Mouse (Mus musculus) CD4-positive, CD25-positive, alpha-beta regulatory T cell, adult 4 months (primary cell): Measurements from ENCODE around the gene Atxn1l. TPM values are rescaled to one million over a fixed set of nuclear protein-coding genes. Genes with fewer than 3 reads are reported as not detected.
"Not testable (repeated sequence)": the region's sequence is repeated elsewhere in the genome, so short reads cannot be mapped to it uniquely, and the experiment has no call there.

ENCODE experiments used
- ATAC-seq: one replicate; pipeline ENCODE4 v1.8.0; 2017
- polyA plus RNA-seq, 2 experiments: library from polyadenylated mRNA; unstranded; fragments of 100-300 nt; shearing (Covaris generic); gene quantifications; one replicate each; pipeline ENCODE4 v1.2.1; 2017

Atxn1l gene
- 1 to 10 TPM; 2.3 to 3.8 TPM for polyA plus RNA-seq

DNA sequence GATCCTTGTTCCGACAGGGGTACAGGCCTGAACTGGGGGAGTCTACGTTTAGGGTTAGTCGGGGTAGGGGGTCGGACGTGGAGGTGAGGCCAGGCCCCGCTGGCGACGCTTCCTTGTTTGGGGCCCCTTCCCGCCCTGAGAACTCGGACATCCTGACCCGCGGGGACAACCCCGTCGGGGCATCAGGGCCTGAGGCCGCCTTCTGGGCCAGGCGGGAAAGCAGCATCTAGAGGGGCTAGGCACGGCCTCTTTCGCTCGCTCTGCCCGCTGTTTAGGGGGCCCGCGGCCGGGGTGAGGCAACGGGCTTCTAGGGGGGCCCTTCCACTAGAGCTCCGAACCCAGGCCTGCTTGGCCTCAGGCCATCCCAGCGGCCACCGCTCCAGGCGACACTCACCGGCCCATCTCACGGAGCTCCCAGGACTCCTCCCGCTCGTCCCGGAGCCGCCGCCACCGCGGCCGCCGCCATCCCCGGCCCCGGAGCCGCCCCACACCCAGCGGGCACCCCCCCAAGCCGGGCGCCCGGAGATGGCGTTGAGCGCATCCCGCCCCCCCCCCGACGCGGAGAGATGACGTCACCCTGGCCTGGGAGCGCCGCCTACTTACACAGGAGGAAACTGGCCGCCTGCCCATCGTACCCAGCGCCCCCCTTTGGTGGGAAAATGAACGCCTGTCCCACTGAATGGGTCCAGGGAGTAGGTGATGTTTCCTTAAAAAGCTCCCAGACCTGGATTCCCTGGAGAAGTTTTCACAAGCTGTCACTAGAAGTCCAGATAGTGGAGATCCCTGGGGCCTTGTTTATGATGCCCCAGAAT lies at the start of gene Atxn1l:
Gene Atxn1l (minus strand): TSS at position 503 of the 812 bp plus-strand sequence.
- peak; percentile 88 for ATAC-seq

GRCm38 (mm10) chr8:109780548-109780947 lies 43.0 kb upstream of the Atxn1l start:
- no peak for ATAC-seq

- ATAC-seq = no peak
Observed at GRCm38 (mm10) chr8:109779431-109780228, 42.1 kb upstream of the Atxn1l start.

DNA sequence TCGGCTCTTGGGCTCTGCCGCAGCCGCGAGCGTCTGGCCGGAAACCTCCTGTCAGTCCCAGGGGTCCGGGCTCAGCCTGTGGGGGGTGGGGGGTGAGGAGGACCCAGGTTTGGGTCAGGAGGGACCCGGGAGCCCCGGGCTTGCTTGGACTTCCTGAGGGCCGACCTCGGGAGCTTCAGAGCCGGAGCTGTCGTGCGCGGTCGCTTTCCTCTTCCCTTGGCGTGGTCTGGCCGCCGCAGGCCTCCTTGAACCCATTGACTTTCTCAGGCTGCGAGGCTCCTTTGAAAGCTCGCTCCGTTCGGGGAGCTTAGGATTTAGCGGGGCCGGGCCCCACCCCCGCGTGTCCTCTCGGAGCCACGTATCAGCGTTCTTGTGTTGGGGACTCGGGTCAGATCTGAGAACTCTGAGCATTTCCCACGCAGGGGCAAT lies 41.5 kb upstream of the Atxn1l start:
- ATAC-seq = peak; percentile 19

- ATAC-seq = peak; percentile 95
Observed at GRCm38 (mm10) chr8:109778280-109778977, 40.9 kb upstream of the Atxn1l start, which contains the start of gene Ap1g1. TSS of gene Ap1g1 (plus strand) at chr8:109778554.

GRCm38 (mm10) chr8:109777851-109778250 lies 40.3 kb upstream of the Atxn1l start:
- no peak for ATAC-seq

- ATAC-seq = no peak
Observed at GRCm38 (mm10) chr8:109773154-109773553, 35.6 kb upstream of the Atxn1l start.

DNA sequence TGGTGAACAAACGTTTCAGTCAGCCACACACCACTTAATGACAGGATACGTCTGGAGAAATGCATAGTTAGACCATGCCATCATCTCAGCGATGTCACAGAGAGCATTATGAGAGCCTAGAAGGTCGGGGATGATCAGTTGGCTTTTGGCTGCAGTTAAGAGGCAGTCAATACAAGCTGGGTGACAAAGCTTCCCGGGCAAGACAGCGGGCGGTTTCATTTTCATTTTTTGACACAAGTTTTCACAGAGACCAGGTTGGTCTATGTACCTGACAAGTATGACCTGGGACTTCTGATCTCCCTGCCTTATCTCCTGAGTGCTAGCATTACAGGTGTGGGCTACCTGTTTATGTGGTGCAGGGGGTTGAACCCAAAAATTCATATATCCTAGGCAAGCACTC lies 28.5 kb upstream of the Atxn1l start:
- no peak for ATAC-seq

- no peak for ATAC-seq
Observed at GRCm38 (mm10) chr8:109764031-109764430, 26.5 kb upstream of the Atxn1l start.

- no peak for ATAC-seq
Observed at GRCm38 (mm10) chr8:109760221-109760620, 22.7 kb upstream of the Atxn1l start.

GRCm38 (mm10) chr8:109759426-109759825 lies 21.9 kb upstream of the Atxn1l start:
- ATAC-seq = no peak

DNA sequence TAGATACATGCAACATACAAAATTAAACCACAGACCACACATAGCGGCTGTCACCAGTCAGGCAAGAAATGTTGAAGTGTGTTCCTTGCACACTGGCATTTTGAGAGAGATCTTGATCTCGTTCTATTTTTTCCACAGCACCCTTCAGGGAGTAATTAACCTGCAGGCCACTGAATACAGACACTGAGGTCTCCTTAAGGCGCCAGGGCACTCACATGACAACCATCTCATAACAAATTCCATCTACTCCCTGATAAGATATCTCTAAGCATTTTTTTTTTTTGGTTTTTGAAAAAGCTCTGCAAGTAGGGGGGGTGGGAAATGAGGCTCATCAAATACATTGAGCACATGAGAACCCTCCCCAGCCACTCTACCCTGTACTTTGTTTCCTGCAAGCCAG lies 19.3 kb upstream of the Atxn1l start:
- no peak for ATAC-seq

GRCm38 (mm10) chr8:109755554-109755953 lies 18.0 kb upstream of the Atxn1l start:
- ATAC-seq = not testable (repeated sequence)

DNA sequence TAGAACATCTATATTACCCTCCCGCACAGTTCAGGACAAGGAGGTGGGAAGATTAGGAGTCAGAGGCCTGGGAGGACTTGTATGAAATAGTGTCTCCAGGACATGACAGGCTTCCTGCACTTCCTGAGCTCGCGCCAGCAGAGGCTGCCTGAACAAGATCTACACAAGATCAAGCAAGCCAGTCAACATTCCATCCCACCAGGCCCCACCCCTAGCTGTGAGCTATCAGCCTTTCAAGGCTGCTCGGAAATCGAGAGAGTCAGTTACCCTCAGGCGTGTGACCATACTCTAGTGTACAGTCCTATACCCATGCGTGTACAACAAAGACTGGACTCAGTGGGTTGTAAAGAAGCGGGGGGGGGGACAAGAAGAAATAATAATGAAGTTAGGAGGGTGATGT lies 17.2 kb upstream of the Atxn1l start:
- no peak for ATAC-seq

GRCm38 (mm10) chr8:109751731-109752485 lies 14.4 kb upstream of the Atxn1l start:
- ATAC-seq = no peak

DNA sequence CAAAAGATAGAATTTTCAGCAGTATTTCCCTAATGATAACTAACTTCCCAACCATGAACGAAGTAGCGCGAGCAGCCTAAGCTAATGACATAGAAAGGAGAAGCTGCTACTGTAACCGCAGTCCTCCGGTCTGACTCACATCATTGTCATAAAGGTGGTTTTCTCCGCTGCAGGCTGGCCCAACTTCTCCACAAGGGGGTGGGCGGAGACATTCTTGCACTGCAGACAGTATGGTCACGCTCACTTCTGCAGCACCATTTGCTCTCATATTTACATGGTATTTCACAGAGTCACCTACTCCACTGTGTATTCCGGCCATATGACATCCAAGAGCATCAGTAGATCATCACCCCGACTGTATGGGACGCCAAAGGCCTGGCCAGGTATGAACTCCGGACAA lies 13.2 kb upstream of the Atxn1l start:
- ATAC-seq = peak; percentile 100

DNA sequence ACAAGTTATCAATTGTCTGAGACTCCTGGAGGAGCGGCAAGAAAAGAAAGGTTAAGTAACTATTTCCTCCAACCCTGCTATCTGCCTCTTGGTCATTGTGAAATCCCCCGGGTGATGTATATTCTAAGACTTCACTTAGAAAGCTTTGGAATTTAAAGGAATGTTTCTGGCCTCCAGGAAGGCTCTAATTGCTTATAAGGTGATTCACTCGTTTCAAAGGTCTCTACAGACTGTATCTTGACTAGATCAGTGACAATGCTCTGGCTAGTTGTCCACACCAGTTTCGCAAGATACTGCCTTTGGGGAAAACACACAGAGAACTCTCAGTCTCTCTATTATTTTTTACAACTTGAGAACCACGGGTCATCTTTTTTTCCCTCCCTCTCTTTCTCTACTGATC lies 12.7 kb upstream of the Atxn1l start:
- ATAC-seq = peak; percentile 36

- no peak for ATAC-seq
Observed at GRCm38 (mm10) chr8:109747468-109748199, 10.1 kb upstream of the Atxn1l start.

- ATAC-seq = no peak
Observed at GRCm38 (mm10) chr8:109738049-109738380, 476 bp upstream of the Atxn1l start.

GRCm38 (mm10) chr8:109736819-109737218 lies 720 bp downstream of the Atxn1l start:
- ATAC-seq = peak; percentile 14

DNA sequence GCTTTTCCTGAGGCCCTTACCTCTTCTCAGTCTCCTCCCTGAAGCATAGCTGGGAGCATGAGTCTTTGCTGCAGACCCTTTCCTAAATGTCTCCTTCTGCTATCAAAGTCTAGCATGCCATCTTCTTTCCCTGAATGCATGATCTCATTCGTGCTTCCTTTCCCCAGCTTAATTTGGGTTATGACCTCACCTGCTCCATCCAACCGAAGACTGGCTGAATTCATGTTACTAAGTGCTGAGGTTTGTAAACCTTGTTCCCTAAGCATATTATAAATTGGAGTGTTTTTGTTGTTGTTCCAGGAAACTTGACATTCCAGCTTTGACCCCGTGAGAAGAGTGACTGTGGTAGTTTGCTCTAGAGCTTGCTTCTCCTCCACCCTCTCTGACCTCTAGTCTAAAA lies 3.5 kb downstream of the Atxn1l start:
- ATAC-seq = no peak

DNA sequence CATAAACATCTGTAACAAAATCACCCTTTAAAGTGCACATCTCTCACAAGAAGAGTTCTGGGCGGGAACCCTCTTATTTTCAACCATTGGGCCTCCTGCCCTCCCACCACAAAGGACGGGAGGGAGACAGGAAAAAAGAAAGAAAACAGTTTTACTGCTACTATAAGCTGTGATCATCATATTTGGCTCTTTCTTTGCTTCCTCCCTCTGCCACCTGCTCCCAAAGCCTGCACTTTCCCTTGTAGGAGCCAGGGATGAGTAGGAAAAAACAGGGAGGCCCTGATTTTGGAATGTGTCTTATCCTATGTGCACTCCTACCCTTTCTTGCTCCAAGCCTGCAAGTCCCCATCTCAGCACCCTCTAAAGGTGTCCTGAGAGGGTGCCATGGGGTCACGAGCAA lies 6.5 kb downstream of the Atxn1l start:
- no peak for ATAC-seq
